ENCODE assay signal across 8 mouse cellular contexts in the genomic region with DNA sequence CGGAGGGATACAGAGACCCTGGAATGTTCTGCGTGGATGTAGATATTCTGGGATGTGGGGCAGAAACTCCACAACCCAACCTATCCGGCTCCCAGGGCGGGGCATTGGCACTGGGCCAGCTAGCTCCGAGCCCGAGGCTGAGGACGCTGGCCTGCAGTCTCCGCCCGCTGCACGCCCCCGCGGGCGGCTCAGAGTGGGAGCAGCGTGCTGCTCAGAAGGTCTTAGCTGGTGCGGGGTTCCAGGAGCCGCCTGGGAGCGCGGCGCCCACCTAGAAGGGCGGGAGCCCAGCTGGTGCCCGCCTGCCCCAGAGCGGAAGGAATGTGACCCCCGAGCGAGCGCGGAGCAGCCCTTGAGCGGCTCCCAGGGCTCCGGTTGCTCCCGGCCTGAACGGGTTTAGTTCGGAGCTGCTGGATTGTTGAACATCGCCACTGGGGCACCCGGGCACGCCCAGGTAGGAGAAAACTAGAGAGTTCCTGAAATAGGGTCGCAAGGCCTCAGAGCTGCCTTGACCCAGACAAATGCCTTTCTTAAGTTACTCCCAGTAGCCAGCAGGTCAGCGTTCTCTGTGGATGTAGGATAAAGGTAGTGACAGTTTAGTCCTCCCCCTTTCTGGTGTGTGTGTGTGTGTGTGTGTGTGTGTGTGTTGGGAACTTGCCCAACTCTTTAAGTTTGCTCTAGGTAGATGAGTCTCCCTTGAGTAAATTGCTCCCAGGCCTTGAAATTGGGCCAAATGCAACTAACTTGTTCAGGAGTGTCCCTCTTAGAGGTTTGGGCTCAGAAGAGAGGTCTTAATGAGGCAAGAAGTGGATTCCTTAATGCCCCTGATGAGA. TPM values are rescaled to one million over a fixed set of nuclear protein-coding genes. Genes with fewer than 3 reads are reported as not detected.
DNase-seq lines count a peak whose midpoint lies in the region; ATAC-seq and TF ChIP-seq lines count a peak whose summit lies in the region.

No protein-coding gene starts in this region.

- peak overlapping the region; percentile 52; the same call in 1 of the 2 replicates for H3K9ac ChIP-seq in kidney, embryonic 15.5 days
- H3K9ac ChIP-seq in stomach, embryonic 14.5 days (replicated peaks; ENCODE audit: low read depth, low read length) = peak overlapping the region; percentile 58

- peaks cover 9% of the 10 kb centered on the region for H3K27me3 ChIP-seq in heart, embryonic 10.5 days (ENCODE audit: insufficient read depth, poor library complexity, severe bottlenecking)
- H3K27me3 ChIP-seq in kidney, embryonic 15.5 days = peaks cover 8% of the 10 kb centered on the region
- no peaks in the 10 kb centered on the region for H3K27me3 ChIP-seq in stomach, embryonic 14.5 days (ENCODE audit: control insufficient read depth, insufficient read depth, low read length)

- TF ChIP-seq CTCF in bone marrow macrophage, adult 2 months (IDR thresholded peaks at IDR 0.05; ENCODE audit: low read depth, low read length) = no peak

- no peak for TF ChIP-seq POLR2A in bone marrow macrophage, adult 2 months (IDR thresholded peaks at IDR 0.05; ENCODE audit: borderline replicate concordance, low read depth, low read length)

- H3K4me2 ChIP-seq in kidney, embryonic 15.5 days = peak overlapping the region; percentile 87
- H3K4me2 ChIP-seq in stomach, embryonic 14.5 days (replicated peaks; ENCODE audit: low read depth, low read length) = peak overlapping the region; percentile 73

- H3K4me1 ChIP-seq in bone marrow macrophage, adult 2 months (ENCODE audit: control insufficient read depth, insufficient read depth, low read length) = peaks cover 19% of the 10 kb centered on the region
- H3K4me1 ChIP-seq in heart, embryonic 10.5 days = peaks cover 15% of the 10 kb centered on the region
- H3K4me1 ChIP-seq in kidney, embryonic 15.5 days = peaks cover 25% of the 10 kb centered on the region
- peaks cover 12% of the 10 kb centered on the region; the same call in 1 of the 2 replicates for H3K4me1 ChIP-seq in stomach, embryonic 14.5 days (ENCODE audit: control insufficient read depth, insufficient read depth, low read length)

- no peaks in the 10 kb centered on the region for H3K36me3 ChIP-seq in heart, embryonic 10.5 days
- H3K36me3 ChIP-seq in kidney, embryonic 15.5 days = no peaks in the 10 kb centered on the region
- no peaks in the 10 kb centered on the region for H3K36me3 ChIP-seq in stomach, embryonic 14.5 days (ENCODE audit: control insufficient read depth, insufficient read depth, low read length)

- DNase-seq in B cell, adult 2 months = peak; percentile 36 to 43
- peak; percentile 82 for DNase-seq in heart, embryonic 10.5 days (ENCODE audit: low spot score)
- DNase-seq in liver = peak; percentile 77
- DNase-seq in neural tube, embryonic 10.5 days (ENCODE audit: extremely low spot score, low spot score) = peak; percentile 55

- no peaks in the 10 kb centered on the region for H3K9me3 ChIP-seq in heart, embryonic 10.5 days
- no peaks in the 10 kb centered on the region for H3K9me3 ChIP-seq in kidney, embryonic 15.5 days (replicated peaks)
- H3K9me3 ChIP-seq in stomach, embryonic 14.5 days (ENCODE audit: control insufficient read depth, low read depth, low read length) = no peaks in the 10 kb centered on the region

- H3K4me3 ChIP-seq in bone marrow macrophage, adult 2 months (ENCODE audit: insufficient read depth, low read length) = peak overlapping the region; percentile 41
- H3K4me3 ChIP-seq in heart, embryonic 10.5 days = peak overlapping the region; percentile 72
- H3K4me3 ChIP-seq in kidney, embryonic 15.5 days (replicated peaks) = peak overlapping the region; percentile 54
- H3K4me3 ChIP-seq in stomach, embryonic 14.5 days (ENCODE audit: low read depth, low read length) = peak overlapping the region; percentile 54

- 2% methylated on average over 36 of the region's 36 CpGs for WGBS in heart, embryonic 10.5 days
- WGBS in kidney, embryonic 15.5 days = 2% methylated on average over 36 of the region's 36 CpGs
- 2% methylated on average over 36 of the region's 36 CpGs for WGBS in stomach, embryonic 14.5 days

- ATAC-seq in erythroblast, adult 5-6 weeks (replicated peaks; ENCODE audit: low FRiP score, poor library complexity, severe bottlenecking) = peak; percentile 61
- peak; percentile 86 for ATAC-seq in kidney, embryonic 15.5 days (replicated peaks; ENCODE audit: low FRiP score)
- ATAC-seq in stomach, embryonic 14.5 days (ENCODE audit: insufficient number of reproducible peaks, insufficient read depth, low FRiP score, low read depth) = peak; percentile 90

- no peak overlapping the region for H3K27ac ChIP-seq in bone marrow macrophage, adult 2 months (ENCODE audit: insufficient read depth, low read depth, low read length)
- H3K27ac ChIP-seq in heart, embryonic 10.5 days = peak overlapping the region; percentile 92
- H3K27ac ChIP-seq in kidney, embryonic 15.5 days = peak overlapping the region; percentile 78
- H3K27ac ChIP-seq in stomach, embryonic 14.5 days (ENCODE audit: low read length) = peak overlapping the region; percentile 53; the same call in 1 of the 2 replicates

RNA-seq across cellular contexts. Expression of gene Il1r1, which starts 41.8 kb away (rescaled TPM):
- 0.38 and 0.55 TPM in 2 replicates for polyA plus RNA-seq in bone marrow macrophage, adult 2 months (2012; ENCODE audit: insufficient read depth, insufficient read length, missing spikeins)
- total RNA-seq in erythroblast, adult 5-6 weeks (2015; ENCODE audit: low replicate concordance) = 22.1 and 35.3 TPM in 2 replicates
- total RNA-seq in erythroblast, adult 5-6 weeks (2017; ENCODE audit: low replicate concordance) = 34.5 and 39.0 TPM in 2 replicates
- 6.3 and 12.9 TPM in 2 replicates for polyA plus RNA-seq in heart, embryonic 10.5 days (2016; fragmentation: Nextera tagmentation; extraction: Ambion mirVana)
- 4.6 and 5.0 TPM in 2 replicates for polyA plus RNA-seq in kidney, embryonic 15.5 days (2015; fragmentation: Nextera tagmentation; extraction: Ambion mirVana)
- polyA plus RNA-seq in stomach, embryonic 14.5 days (2014; fragmentation: Nextera tagmentation; extraction: Ambion mirVana) = 8.3 and 9.7 TPM in 2 replicates

RNA-seq across cellular contexts. Expression of gene Il1rl2, which starts 57.8 kb away (rescaled TPM):
- 0.46 and 0.75 TPM in 2 replicates for polyA plus RNA-seq in bone marrow macrophage, adult 2 months (2012; ENCODE audit: insufficient read depth, insufficient read length, missing spikeins)
- 0.19 and 3.6 TPM in 2 replicates for total RNA-seq in erythroblast, adult 5-6 weeks (2015; ENCODE audit: low replicate concordance)
- 4.2 and 5.2 TPM in 2 replicates for total RNA-seq in erythroblast, adult 5-6 weeks (2017; ENCODE audit: low replicate concordance)
- polyA plus RNA-seq in heart, embryonic 10.5 days (2016; fragmentation: Nextera tagmentation; extraction: Ambion mirVana) = 1.8 and 2.3 TPM in 2 replicates
- polyA plus RNA-seq in kidney, embryonic 15.5 days (2015; fragmentation: Nextera tagmentation; extraction: Ambion mirVana) = 7.4 and 8.8 TPM in 2 replicates
- polyA plus RNA-seq in stomach, embryonic 14.5 days (2014; fragmentation: Nextera tagmentation; extraction: Ambion mirVana) = 2.9 and 3.2 TPM in 2 replicates
